Mouse (Mus musculus) left cerebral cortex, adult 11 months (tissue): ENCODE measurements around the gene Stpg1.

Source experiments
- DNase-seq: peaks from one replicate; pipeline ENCODE4 v3.0.0; 2022; ENCODE audit warnings: low spot score

Stpg1 gene

GRCm38 (mm10) chr4:135563794-135564193 is 69.2 kb downstream of the Stpg1 start:
- DNase-seq, result no peak

GRCm38 (mm10) chr4:135565400-135565799 is 70.8 kb downstream of the Stpg1 start:
- DNase-seq, result no peak

GRCm38 (mm10) chr4:135567042-135567441 is 72.5 kb downstream of the Stpg1 start:
- DNase-seq, result no peak

- no peak for DNase-seq
Measured at GRCm38 (mm10) chr4:135567484-135567883, 72.9 kb downstream of the Stpg1 start.

GRCm38 (mm10) chr4:135569201-135569600 is 74.6 kb downstream of the Stpg1 start:
- no peak for DNase-seq

- DNase-seq, result no peak
Measured at GRCm38 (mm10) chr4:135570152-135571036, 75.8 kb downstream of the Stpg1 start.

- DNase-seq, result no peak
Measured at GRCm38 (mm10) chr4:135571037-135571550, 76.5 kb downstream of the Stpg1 start.

GRCm38 (mm10) chr4:135572276-135572675 is 77.7 kb downstream of the Stpg1 start:
- no peak for DNase-seq

- no peak for DNase-seq
Measured at GRCm38 (mm10) chr4:135573251-135573808, 78.7 kb downstream of the Stpg1 start, which contains the start of gene Grhl3. TSS of gene Grhl3 (minus strand) at chr4:135573630.

- DNase-seq, result no peak
Measured at GRCm38 (mm10) chr4:135575365-135576140, 81.0 kb downstream of the Stpg1 start.

GRCm38 (mm10) chr4:135578490-135578889 is 83.9 kb downstream of the Stpg1 start:
- DNase-seq, result no peak

GRCm38 (mm10) chr4:135579695-135580094 is 85.1 kb downstream of the Stpg1 start:
- no peak for DNase-seq

GRCm38 (mm10) chr4:135581222-135581910 is 86.8 kb downstream of the Stpg1 start:
- no peak for DNase-seq

- DNase-seq, result no peak
Measured at GRCm38 (mm10) chr4:135584838-135585237, 90.2 kb downstream of the Stpg1 start.
